Mouse (Mus musculus): ENCODE measurements around the gene C1qc.

GRCm38 (mm10) chr4:136878601-136879000 is 14.3 kb downstream of the C1qc start:
- TF ChIP-seq CTCF (IDR thresholded peaks at IDR 0.05; ENCODE audit: extremely low read depth, insufficient read depth, insufficient read length, insufficient replicate concordance), result no peak
- no peak for TF ChIP-seq POLR2A (IDR thresholded peaks at IDR 0.05; ENCODE audit: low read depth, low read length)

Measured in spleen, adult 2 months (tissue).